Mouse (Mus musculus): ENCODE data around the gene Cntn2. TPM values are rescaled to one million over a fixed set of nuclear protein-coding genes. Genes with fewer than 3 reads are reported as not detected.

The Cntn2 gene
- total RNA-seq, 2 experiments from 2014 or later, result 53.2 to 58.8 TPM

- peak; percentile 55 to 67 for DNase-seq (ENCODE audit: low spot score in 2 of 2)
- intact Hi-C loops (cut with DNase I), result loop anchor here (10.0 kb wide), 1 partner anchor 224 kb away; the partner anchor contains the start of gene Nfasc
Observed at GRCm38 (mm10) chr1:132520764-132521163, 22.3 kb downstream of the Cntn2 start.

GRCm38 (mm10) chr1:132519734-132520133 is 23.3 kb downstream of the Cntn2 start:
- no peak for DNase-seq (ENCODE audit: low spot score in 2 of 2)
- intact Hi-C loops (cut with DNase I), result loop anchor here (10.0 kb wide), 1 partner anchor 225 kb away; the partner anchor contains the start of gene Nfasc

- no peak for DNase-seq (ENCODE audit: low spot score in 2 of 2)
- intact Hi-C loops (cut with DNase I), result no loop called here
Observed at GRCm38 (mm10) chr1:132518621-132519020, 24.4 kb downstream of the Cntn2 start.

- DNase-seq (ENCODE audit: low spot score in 2 of 2), result no peak
- intact Hi-C loops (cut with DNase I), result no loop called here
Observed at GRCm38 (mm10) chr1:132516776-132517175, 26.3 kb downstream of the Cntn2 start.

- no peak for DNase-seq (ENCODE audit: low spot score in 2 of 2)
- intact Hi-C loops (cut with DNase I), result no loop called here
Observed at GRCm38 (mm10) chr1:132515339-132515738, 27.7 kb downstream of the Cntn2 start.

GRCm38 (mm10) chr1:132512106-132512505 is 30.9 kb downstream of the Cntn2 start:
- intact Hi-C loops (cut with DNase I), result no loop called here
- no peak for DNase-seq (ENCODE audit: low spot score in 2 of 2)

GRCm38 (mm10) chr1:132511521-132511920 is 31.5 kb downstream of the Cntn2 start:
- intact Hi-C loops (cut with DNase I), result no loop called here
- no peak for DNase-seq (ENCODE audit: low spot score in 2 of 2)

- intact Hi-C loops (cut with DNase I), result no loop called here
- no peak for DNase-seq (ENCODE audit: low spot score in 2 of 2)
Observed at GRCm38 (mm10) chr1:132509771-132510170, 33.3 kb downstream of the Cntn2 start.

GRCm38 (mm10) chr1:132506656-132507055 is 36.4 kb downstream of the Cntn2 start:
- DNase-seq (ENCODE audit: low spot score in 2 of 2), result no peak
- intact Hi-C loops (cut with DNase I), result no loop called here

- intact Hi-C loops (cut with DNase I), result no loop called here
- no peak for DNase-seq (ENCODE audit: low spot score in 2 of 2)
Observed at GRCm38 (mm10) chr1:132506058-132506457, 37.0 kb downstream of the Cntn2 start, which contains the start of gene Tmem81. Tmem81 (plus strand) TSS chr1:132506230.

GRCm38 (mm10) chr1:132505155-132505554 is 37.9 kb downstream of the Cntn2 start:
- no peak for DNase-seq (ENCODE audit: low spot score in 2 of 2)
- intact Hi-C loops (cut with DNase I), result no loop called here

GRCm38 (mm10) chr1:132500535-132500934 is 42.5 kb downstream of the Cntn2 start:
- intact Hi-C loops (cut with DNase I), result no loop called here
- DNase-seq (ENCODE audit: low spot score in 2 of 2), result no peak

GRCm38 (mm10) chr1:132483759-132484158 is 59.3 kb downstream of the Cntn2 start:
- intact Hi-C loops (cut with DNase I), result no loop called here
- no peak for DNase-seq (ENCODE audit: low spot score in 2 of 2)

GRCm38 (mm10) chr1:132483234-132483633 is 59.8 kb downstream of the Cntn2 start:
- intact Hi-C loops (cut with DNase I), result no loop called here

GRCm38 (mm10) chr1:132481619-132482018 is 61.4 kb downstream of the Cntn2 start:
- intact Hi-C loops (cut with DNase I), result no loop called here

More at GRCm38 (mm10) chr1:132483234-132483633, 59.8 kb downstream of the Cntn2 start:
- DNase-seq (ENCODE audit: low spot score in 2 of 2), result no peak

GRCm38 (mm10) chr1:132479438-132479837 is 63.6 kb downstream of the Cntn2 start:
- intact Hi-C loops (cut with DNase I), result loop anchor here (5.0 kb wide), 1 partner anchor 112 kb away; no protein-coding TSS in a partner anchor
- DNase-seq (ENCODE audit: low spot score in 2 of 2), result no peak

More at GRCm38 (mm10) chr1:132481619-132482018, 61.4 kb downstream of the Cntn2 start:
- no peak for DNase-seq (ENCODE audit: low spot score in 2 of 2)

GRCm38 (mm10) chr1:132476928-132477691 is 65.9 kb downstream of the Cntn2 start, which contains the start of gene Rbbp5:
Rbbp5 (plus strand) TSS chr1:132477365.
- peak; percentile 89 for DNase-seq (ENCODE audit: low spot score in 2 of 2)
- intact Hi-C loops (cut with DNase I), result loop anchor here (5.0 kb wide), 1 partner anchor 110 kb away; no protein-coding TSS in a partner anchor

- intact Hi-C loops (cut with DNase I), result loop anchor here (5.0 kb wide), 1 partner anchor 109 kb away; no protein-coding TSS in a partner anchor
- DNase-seq (ENCODE audit: low spot score in 2 of 2), result no peak
Observed at GRCm38 (mm10) chr1:132476575-132476927, 66.5 kb downstream of the Cntn2 start.

GRCm38 (mm10) chr1:132474496-132474895 is 68.6 kb downstream of the Cntn2 start:
- DNase-seq (ENCODE audit: low spot score in 2 of 2), result no peak
- intact Hi-C loops (cut with DNase I), result no loop called here

- no peak for DNase-seq (ENCODE audit: low spot score in 2 of 2)
- intact Hi-C loops (cut with DNase I), result no loop called here
Observed at GRCm38 (mm10) chr1:132472537-132472936, 70.5 kb downstream of the Cntn2 start.

- intact Hi-C loops (cut with DNase I), result no loop called here
- no peak for DNase-seq (ENCODE audit: low spot score in 2 of 2)
Observed at GRCm38 (mm10) chr1:132471499-132471898, 71.6 kb downstream of the Cntn2 start.

Data from left cerebral cortex, postnatal 14 days (tissue).